Mouse (Mus musculus): ENCODE measurements around the gene Hoxa3.

The Hoxa3 gene

GRCm38 (mm10) chr6:52213119-52213986, at the start of gene Hoxa3, which contains the start of gene Gm28308:
Gene Hoxa3 (minus strand): TSS chr6:52213336.
Gene Gm28308 (minus strand): TSS chr6:52213339.
- no peak for DNase-seq (ENCODE audit: low spot score)

DNA sequence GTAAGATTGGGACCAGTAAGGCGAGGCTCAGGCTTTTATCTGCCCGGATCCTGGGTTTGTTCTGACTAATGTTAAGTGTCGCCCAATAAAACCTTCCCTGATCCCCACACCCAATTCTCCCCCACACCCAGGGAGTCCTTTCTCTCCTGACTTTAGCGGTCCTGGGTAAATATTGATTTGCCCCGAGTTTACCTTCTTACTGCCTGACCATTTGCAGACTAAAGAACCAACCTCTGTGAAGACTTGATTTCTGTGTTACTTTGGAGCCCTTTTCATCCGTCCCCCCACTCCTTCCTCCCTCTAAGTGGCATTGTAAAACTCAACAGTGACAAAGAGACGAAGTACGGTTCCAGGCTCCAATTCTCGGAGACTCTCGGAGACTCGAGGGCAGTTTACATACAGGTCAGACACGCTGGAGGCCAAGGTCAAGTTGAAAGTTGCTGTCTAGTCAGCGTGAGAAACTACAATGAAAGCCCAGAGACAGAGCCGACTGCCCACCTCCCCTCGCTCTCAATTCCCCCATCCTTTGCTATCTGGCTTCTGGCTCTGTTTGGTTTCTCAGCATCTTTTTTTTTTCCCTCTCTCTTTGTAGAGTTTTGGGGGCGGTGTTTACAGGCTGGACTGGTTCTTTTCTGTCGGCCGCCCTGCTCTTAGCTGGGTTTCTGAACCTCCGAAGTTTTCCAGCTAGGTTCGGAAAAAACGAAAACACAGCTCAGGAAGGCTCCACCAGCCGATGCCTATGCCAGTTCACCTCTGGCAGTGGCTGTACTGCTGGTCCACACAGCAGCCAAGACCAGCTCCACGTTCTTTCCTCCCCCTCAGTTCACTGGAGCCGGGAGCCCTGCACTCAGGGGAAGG, 49.6 kb upstream of the Hoxa3 start:
- DNase-seq (ENCODE audit: low spot score), result no peak

DNA sequence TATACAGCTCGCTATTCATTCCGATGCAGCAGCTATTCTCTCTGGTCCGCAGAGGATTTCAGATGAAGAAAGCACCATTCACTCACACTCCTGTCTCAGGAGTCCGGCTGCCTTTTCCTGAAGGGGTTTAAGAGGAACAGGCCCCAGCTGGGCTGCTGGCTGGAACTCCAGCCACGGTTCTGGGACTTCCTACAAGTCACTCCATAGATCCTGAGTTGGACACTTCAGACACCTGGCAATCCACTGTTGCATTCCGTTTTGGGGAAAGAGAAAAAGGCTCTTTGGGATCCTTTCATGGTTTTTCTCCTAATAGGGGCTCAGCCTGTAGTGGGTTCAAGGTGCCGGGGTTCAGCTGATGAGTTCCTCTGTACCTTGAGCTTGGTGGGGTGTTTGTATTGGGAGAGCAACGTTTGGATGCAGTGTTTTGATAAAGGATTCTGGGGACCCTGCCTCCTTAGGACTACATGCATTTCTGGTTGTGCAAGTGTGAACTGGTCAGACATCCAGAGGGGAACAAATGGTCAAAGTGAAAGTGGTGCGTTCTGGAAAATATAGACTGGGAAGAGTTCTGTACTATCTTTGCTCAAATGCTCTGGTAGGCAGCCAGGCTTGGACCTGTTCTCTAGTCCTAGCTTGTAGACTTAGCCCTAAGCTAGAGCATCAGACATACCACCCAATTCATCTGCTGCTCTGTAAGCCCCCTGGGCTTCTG, 48.8 kb upstream of the Hoxa3 start:
- DNase-seq (ENCODE audit: low spot score), result no peak

- DNase-seq (ENCODE audit: low spot score), result no peak
Measured at GRCm38 (mm10) chr6:52260654-52261575, 47.8 kb upstream of the Hoxa3 start, which contains the start of gene Hoxa13. Gene Hoxa13 (minus strand): TSS chr6:52260880.

GRCm38 (mm10) chr6:52259811-52260261, 46.7 kb upstream of the Hoxa3 start:
- no peak for DNase-seq (ENCODE audit: low spot score)

DNA sequence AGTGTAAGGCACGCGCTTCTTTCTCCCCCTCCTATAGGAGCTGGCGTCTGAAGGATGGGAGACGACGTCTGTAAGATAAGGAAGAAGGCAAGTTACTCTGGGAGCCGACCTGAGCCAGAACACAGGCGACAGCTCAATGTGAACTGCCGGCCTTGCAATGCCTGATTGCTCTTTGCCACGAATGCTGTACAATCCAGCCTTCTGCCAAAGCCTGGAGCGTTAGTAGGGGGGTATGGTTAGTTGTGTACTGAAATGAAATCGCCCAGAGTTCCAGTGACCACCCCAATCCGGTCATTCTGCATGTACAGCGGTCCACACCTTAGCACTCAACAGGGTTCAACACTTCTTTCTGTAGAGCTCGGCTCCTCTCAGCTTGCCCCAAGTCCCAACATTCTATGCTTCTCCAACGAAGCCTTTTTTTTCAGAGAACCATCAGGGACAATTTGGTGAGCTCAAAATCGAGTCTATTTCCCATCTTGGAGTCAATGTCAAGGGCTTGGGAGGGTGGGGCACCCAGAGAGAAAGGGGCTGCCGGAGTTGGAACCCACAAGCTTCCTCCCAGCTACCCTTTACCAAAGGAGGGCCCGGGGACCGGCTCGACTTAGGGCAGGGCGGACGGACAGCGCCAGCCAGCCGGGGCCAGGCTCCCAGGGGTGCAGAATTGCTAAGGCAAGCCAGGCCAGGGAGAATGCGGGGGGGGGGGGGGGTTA, 46.1 kb upstream of the Hoxa3 start:
- DNase-seq (ENCODE audit: low spot score), result no peak

- peak; percentile 88 for DNase-seq (ENCODE audit: low spot score)
Measured at GRCm38 (mm10) chr6:52256956-52257355, 43.8 kb upstream of the Hoxa3 start.

- no peak for DNase-seq (ENCODE audit: low spot score)
Measured at GRCm38 (mm10) chr6:52253511-52254500, 40.7 kb upstream of the Hoxa3 start.

- DNase-seq (ENCODE audit: low spot score), result no peak
Measured at GRCm38 (mm10) chr6:52252775-52253376, 39.7 kb upstream of the Hoxa3 start.

- DNase-seq (ENCODE audit: low spot score), result no peak
Measured at GRCm38 (mm10) chr6:52252016-52252774, 39.1 kb upstream of the Hoxa3 start.

DNA sequence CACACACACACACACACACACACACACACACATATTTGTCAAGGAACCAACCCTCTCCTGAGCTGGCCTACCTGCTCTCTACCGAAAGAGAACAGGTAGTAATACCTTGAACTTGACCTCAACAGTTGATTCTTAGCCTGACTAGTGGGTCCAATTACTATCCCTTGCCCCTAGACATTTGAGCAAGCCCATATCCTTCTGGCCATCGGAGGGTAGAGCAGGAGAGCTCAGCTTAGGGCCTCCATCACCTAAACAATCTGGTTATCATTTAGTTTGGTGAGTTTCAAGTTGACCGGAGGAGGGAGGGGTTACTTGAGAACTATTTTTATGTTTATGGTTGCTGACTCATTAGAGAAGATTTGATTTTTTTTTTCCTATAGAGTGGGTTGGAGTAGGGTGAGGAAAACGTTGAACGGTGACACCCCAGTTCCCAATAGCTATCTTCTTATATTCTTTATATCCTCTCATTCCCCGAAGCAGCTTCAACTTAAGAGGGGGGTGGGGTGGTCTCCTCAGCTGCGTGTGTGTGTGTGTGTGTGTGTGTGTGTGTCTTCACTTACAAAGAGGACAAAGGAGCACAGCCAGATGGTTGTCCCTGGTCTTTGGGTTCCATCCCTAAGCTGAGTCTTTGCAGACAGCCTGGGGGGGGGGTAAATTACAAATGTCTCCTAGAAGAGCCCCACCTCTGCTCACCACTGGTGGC, 38.2 kb upstream of the Hoxa3 start:
- no peak for DNase-seq (ENCODE audit: low spot score)

DNA sequence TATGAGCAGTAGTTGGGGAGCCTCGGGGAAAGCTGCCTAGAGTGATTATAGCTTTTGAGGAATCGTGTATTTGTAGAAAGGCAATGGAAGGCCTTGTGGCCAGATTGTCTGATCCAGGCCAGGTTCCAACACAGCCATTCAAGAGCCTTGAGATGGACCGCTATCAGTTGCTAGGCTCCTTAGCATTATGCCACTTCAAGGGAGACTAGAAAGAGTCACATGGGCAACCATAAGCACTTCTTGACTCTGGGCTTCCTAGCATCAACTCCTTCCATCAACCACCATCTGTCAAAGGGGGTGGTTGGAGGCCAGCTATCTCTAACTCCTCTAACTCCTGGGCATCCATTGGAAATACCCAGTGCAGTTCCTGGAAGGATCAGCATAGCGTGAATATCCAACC, 36.7 kb upstream of the Hoxa3 start:
- DNase-seq (ENCODE audit: low spot score), result peak; percentile 9

- DNase-seq (ENCODE audit: low spot score), result no peak
Measured at GRCm38 (mm10) chr6:52249415-52249738, 36.2 kb upstream of the Hoxa3 start.

GRCm38 (mm10) chr6:52248638-52249414, 35.7 kb upstream of the Hoxa3 start:
- DNase-seq (ENCODE audit: low spot score), result peak; percentile 39

GRCm38 (mm10) chr6:52247766-52248637, 34.9 kb upstream of the Hoxa3 start:
- peak; percentile 38 for DNase-seq (ENCODE audit: low spot score)

DNA sequence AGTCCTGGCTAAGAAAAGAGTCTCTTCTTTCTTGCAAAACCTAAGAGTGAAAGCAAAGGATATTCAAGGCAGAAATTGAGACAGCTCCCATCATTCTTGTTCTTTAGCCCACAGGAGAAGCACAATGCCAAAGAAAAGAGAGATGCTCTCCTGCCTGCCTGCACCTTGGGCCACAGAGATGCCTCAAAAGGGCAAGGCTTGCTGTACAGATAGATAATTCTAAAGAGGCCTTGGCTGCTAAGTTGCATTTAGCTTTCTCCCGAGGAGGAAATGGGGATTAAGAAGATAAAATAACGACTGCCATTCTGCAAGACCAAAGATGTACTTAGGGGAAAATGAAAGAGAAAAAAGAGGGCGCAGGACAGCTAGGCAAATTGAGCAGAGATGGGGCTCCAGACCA, 33.8 kb upstream of the Hoxa3 start:
- DNase-seq (ENCODE audit: low spot score), result no peak
